Mouse (Mus musculus): ENCODE data around the gene Sucla2. TPM values are rescaled to one million over a fixed set of nuclear protein-coding genes. Genes with fewer than 3 reads are reported as not detected.
"Not testable (repeated sequence)": the region's sequence is repeated elsewhere in the genome, so short reads cannot be mapped to it uniquely, and the experiment has no call there.

The Sucla2 gene
- polyA plus RNA-seq, 1 experiment from 2014 or later: 78.9 TPM

DNA sequence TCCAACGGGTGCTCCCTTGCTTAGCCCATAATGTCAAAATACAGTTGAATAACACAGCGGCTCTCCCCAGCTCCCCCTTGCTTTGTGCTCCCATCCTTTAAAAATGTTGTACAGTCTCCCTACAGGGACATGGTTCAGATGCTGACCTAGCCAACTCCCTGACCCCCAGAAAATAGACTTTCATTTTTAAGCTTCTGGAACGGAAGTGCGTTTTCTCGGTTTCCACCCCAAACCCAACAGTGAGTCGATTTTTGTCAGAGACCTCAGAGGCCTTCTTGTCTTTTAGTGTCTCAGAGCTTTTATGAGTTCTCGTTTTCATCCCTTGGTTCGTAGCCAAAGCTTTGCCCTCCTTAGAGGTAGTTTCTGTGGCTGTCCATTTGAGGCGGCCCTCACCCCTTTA is 23.8 kb upstream of the Sucla2 start:
- no peak overlapping the region for H3K27ac ChIP-seq
- no peaks in the 10 kb centered on the region for H3K9me3 ChIP-seq
- peaks cover 6% of the 10 kb centered on the region for H3K4me1 ChIP-seq (replicated peaks)
- WGBS: 92% methylated on average over 9 of the region's 9 CpGs
- DNase-seq (ENCODE audit: low spot score): no peak
- H3K4me3 ChIP-seq: no peak overlapping the region
- H3K27me3 ChIP-seq (ENCODE audit: insufficient read depth, poor library complexity, severe bottlenecking): no peaks in the 10 kb centered on the region
- no peaks in the 10 kb centered on the region for H3K36me3 ChIP-seq

DNA sequence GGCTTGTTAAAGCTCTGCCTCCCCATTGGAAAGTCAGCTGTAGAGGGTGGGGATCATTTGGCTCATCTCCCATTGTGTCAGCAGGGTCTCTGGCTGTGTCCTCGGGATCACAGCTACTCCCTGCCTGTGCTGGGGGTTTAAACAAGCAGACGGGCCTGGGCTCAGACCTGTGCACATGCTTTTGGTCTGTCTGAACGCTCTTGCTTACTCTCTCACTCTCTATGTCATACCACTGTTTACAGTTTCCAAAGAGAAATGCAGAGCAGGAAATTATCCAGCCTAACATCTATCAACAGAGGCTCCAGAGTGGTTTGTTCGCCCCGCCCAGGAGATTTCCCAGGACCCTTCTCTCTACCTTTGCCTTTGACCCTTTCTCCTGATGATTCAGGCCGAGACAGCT is 23.4 kb upstream of the Sucla2 start:
- no peaks in the 10 kb centered on the region for H3K9me3 ChIP-seq

DNA sequence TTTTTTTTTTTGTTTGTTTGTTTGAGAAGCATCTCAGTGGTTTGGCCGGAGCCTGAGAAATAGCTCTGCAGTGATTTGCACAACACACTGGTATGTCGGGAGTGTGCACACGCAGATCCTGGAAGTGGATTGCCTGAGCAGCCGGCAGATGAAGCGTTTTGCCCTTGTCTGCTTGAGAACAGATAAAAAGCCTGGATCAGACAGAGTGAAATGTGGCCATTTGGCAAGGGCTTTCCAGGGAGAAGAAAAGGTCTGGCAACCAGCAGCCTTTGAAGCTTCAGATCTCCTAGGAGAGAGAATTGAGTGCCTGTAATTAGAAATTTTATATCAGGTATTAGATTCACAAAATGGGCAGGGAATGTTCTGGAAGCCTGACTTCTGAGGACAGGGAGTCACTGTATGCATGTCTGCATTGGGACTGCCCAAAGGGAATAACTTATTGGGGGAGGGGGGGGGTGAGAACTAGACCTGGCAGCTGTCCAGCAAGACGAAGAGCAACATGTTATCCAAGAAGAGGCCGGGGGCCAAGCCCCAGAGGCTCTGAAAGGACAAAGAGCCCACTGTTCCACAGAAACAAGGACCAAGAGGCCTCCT is 22.4 kb upstream of the Sucla2 start:
- peak; percentile 40 for DNase-seq (ENCODE audit: low spot score)
- Histone ChIP-seq H3K4me1 (replicated peaks) (peaks cover 6% of the 10 kb centered on the region), H3K4me3 (no peak overlapping the region), H3K27ac (peak overlapping the region; percentile 59), H3K9me3 (no peaks in the 10 kb centered on the region), H3K27me3 (ENCODE audit: insufficient read depth, poor library complexity, severe bottlenecking) (no peaks in the 10 kb centered on the region), H3K36me3 (no peaks in the 10 kb centered on the region)
- 58% methylated on average over 7 of the region's 7 CpGs for WGBS

More for the DNA sequence above, 23.4 kb upstream of the Sucla2 start:
- Histone ChIP-seq H3K36me3 (no peaks in the 10 kb centered on the region), H3K27me3 (ENCODE audit: insufficient read depth, poor library complexity, severe bottlenecking) (no peaks in the 10 kb centered on the region), H3K4me3 (no peak overlapping the region), H3K27ac (no peak overlapping the region), H3K4me1 (replicated peaks) (peaks cover 6% of the 10 kb centered on the region)
- WGBS: 79% methylated on average over 6 of the region's 6 CpGs
- no peak for DNase-seq (ENCODE audit: low spot score)

DNA sequence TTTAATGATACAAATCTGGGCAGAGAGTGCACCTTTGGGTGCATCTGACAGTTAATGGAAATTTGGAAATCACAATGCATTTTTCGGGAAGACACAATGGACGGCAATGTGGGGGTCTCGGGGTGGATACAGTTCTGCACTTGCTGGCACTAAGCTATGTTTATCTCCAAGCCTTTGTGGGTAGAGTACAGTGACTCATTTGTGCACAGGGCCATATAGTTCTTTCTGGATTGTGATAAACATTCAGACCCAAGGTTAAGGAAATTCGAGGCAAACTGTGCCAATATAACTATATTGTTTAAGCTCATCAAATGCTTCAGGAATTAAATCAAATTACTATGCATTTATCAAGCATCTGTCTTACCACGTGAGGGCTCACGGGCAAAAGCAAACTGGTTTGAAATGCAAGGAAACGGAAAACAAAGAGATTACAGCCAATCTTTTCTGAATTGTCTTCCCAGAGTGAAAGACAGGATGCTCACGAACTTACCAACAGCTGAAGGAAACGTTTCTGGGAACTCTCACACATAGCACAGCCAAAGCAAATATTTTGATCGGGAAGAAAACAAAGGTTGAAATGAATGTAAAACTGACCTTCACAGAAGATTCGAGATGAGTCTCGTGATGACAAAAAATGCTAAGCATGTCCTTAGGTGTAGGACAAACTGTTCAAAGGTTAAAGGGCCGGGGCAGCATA is 21.7 kb upstream of the Sucla2 start:
- 70% methylated on average over 13 of the region's 13 CpGs for WGBS
- Histone ChIP-seq H3K27me3 (ENCODE audit: insufficient read depth, poor library complexity, severe bottlenecking) (no peaks in the 10 kb centered on the region), H3K4me3 (no peak overlapping the region), H3K27ac (peak overlapping the region; percentile 59), H3K4me1 (replicated peaks) (peaks cover 6% of the 10 kb centered on the region), H3K9me3 (no peaks in the 10 kb centered on the region), H3K36me3 (no peaks in the 10 kb centered on the region)
- DNase-seq (ENCODE audit: low spot score): no peak

DNA sequence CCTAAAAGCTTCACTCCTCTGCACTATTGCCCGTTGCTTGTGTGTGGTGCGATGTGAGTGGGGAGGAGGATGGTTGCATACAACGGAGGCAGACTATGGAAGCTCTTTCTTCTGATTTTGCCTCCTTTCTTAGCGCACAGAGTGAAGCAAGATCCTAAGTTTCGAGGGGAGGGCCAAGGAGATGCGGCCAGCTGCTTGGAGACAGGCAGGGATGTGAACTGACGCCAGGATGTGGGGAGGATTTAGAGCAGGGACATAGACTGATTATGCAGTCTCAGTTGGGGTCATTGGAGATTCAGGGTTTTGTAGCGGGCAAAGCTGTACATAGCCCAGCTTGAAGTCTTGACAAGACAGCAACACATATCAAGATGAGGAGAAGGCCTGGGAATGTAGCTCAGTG is 18.8 kb upstream of the Sucla2 start:
- H3K27ac ChIP-seq: no peak overlapping the region
- 59% methylated on average over 8 of the region's 8 CpGs for WGBS
- no peak overlapping the region for H3K4me3 ChIP-seq
- no peaks in the 10 kb centered on the region for H3K36me3 ChIP-seq
- H3K9me3 ChIP-seq: no peaks in the 10 kb centered on the region
- no peak for DNase-seq (ENCODE audit: low spot score)
- peaks cover 17% of the 10 kb centered on the region for H3K4me1 ChIP-seq (replicated peaks)
- H3K27me3 ChIP-seq (ENCODE audit: insufficient read depth, poor library complexity, severe bottlenecking): no peaks in the 10 kb centered on the region

DNA sequence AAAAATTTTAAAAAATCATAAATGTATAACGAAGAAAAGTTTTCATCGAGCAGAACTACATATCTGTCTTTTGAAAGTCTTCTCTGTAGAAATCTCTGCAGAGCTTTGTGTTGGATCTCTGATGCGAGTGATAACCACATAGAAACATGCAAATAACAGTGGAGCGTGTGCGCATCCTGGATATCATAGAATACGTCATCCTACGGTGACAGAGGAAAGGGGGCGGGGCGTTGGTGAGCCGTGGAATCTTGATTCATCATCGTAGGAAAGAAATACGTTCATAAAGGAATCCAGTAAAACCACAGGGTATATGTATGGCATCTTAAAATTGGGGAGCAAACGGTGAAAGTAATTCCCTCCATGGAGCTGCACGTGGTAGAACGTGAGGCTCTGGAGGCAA is 17.9 kb upstream of the Sucla2 start:
- H3K4me3 ChIP-seq: no peak overlapping the region
- WGBS: 90% methylated on average over 15 of the region's 15 CpGs
- H3K36me3 ChIP-seq: peaks cover 7% of the 10 kb centered on the region
- no peaks in the 10 kb centered on the region for H3K27me3 ChIP-seq (ENCODE audit: insufficient read depth, poor library complexity, severe bottlenecking)
- peaks cover 20% of the 10 kb centered on the region for H3K4me1 ChIP-seq (replicated peaks)
- no peak for DNase-seq (ENCODE audit: low spot score)
- no peaks in the 10 kb centered on the region for H3K9me3 ChIP-seq
- H3K27ac ChIP-seq: no peak overlapping the region

DNA sequence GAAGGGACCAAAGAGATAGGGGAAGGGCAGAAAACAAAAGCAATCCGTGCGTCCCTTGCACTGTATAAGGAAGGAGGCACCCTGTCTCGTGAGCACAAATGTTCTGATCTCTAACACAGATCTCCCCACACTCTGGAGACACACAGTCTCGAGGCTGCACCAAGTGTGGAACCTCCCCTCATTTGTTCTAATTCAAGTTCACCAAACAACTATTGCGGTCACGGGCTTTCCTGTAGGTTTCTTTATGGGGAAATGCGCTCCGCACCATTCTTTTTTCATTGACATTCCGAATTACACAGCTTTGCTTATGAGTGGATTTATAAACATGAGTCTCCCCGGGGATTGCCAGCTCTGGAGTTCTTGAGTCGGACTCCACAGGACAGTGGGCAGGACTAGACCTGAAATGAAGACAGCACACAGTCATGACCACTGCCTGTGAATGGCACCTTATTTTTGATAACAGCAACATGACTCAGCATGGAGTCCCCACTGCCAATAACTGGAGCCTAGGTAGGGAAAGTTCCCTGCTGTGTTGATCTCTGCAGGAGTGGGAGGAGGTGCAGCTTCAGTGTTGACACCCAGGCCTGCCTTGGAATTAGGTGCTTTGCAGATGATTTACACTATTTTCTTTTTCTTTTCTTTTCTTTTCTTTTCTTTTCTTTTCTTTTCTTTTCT is 17.3 kb upstream of the Sucla2 start:
- Histone ChIP-seq H3K9me3 (no peaks in the 10 kb centered on the region), H3K27ac (no peak overlapping the region), H3K4me3 (no peak overlapping the region), H3K4me1 (replicated peaks) (peaks cover 15% of the 10 kb centered on the region), H3K36me3 (peaks cover 14% of the 10 kb centered on the region), H3K27me3 (ENCODE audit: insufficient read depth, poor library complexity, severe bottlenecking) (no peaks in the 10 kb centered on the region)
- 75% methylated on average over 11 of the region's 11 CpGs for WGBS
- no peak for DNase-seq (ENCODE audit: low spot score)

DNA sequence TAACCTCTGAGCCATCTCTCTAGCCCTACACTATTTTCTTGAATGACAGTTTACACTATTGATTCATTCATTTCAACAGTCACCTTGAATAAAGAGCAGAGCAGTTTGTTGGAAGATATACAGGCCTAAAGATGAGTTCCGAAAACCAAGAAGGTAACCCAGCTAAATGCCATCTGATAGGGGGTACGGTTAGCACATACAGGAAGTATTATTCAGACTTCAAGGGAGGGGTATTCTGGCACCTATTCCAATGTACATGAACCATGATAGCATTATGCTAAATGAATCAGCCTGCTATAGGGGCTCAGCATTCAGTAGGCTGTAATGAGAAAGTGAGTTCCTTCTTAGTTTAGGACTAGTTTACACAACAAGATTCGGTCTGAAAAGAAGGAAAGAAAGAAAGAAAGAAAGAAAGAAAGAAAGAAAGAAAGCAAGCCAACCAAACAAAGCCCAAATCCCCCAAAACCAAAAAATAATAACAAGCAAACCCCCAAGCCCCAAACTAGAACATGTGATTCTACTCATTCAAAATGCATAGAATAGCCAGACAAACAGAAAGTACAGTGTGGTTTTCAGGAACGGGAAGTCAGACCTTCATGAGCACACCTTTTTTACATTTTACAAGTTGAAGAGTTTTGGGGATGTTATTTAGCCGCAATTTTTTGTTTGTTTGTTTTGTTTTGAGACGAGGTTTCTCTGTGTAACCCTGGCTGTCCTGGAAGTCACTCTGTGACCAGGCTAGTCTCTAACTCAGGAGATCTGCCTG is 16.3 kb upstream of the Sucla2 start:
- H3K27me3 ChIP-seq (ENCODE audit: insufficient read depth, poor library complexity, severe bottlenecking): no peaks in the 10 kb centered on the region
- no peaks in the 10 kb centered on the region for H3K9me3 ChIP-seq
- 90% methylated on average over 6 of the region's 6 CpGs for WGBS

DNA sequence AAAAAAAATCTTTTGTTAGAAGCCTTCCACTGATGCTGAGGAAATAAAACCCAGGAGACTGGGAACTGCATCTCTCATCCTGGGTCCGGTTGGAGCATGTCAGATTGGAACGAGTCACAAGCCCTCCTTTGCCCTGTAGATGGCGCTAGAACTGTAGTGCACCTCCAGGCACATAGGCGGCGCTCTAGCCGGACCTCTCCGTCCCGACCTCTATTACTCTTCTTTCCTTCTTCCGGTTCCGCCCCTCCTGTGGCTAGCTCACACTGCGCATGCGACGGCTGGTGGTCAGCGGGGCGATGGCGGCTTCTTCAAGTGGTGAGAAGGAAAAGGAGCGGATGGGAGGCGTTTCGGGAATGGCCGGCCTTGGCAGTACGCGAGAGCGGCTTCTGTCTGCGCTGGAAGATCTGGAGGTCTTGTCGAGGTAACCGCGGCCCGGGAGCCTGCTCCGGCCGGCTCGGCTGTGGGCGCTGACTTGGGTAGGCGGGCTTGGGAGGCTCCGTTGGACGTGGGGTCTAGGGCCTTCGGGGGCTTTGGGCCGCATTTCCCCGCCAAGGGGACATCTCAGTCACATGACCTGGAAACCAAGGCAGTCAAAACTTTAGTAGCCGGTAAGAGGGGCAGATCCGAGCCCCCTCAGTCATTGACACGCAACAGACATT is 15.2 kb upstream of the Sucla2 start, which contains the start of gene Med4:
TSS of gene Med4 (plus strand) at position 261 of the 659 bp plus-strand sequence.
- DNase-seq (ENCODE audit: low spot score): peak; percentile 96
- H3K36me3 ChIP-seq: peaks cover 31% of the 10 kb centered on the region
- no peaks in the 10 kb centered on the region for H3K9me3 ChIP-seq
- peak within 1 kb of the TSS; percentile 88 for H3K27ac ChIP-seq
- peak within 1 kb of the TSS; percentile 83 for H3K4me3 ChIP-seq
- H3K4me1 ChIP-seq (replicated peaks): peaks cover 13% of the 10 kb centered on the region
- WGBS: under 1% methylated on average over 41 of the region's 41 CpGs
- no peaks in the 10 kb centered on the region for H3K27me3 ChIP-seq (ENCODE audit: insufficient read depth, poor library complexity, severe bottlenecking)

More for the DNA sequence above, 16.3 kb upstream of the Sucla2 start:
- Histone ChIP-seq H3K27ac (no peak overlapping the region), H3K4me1 (replicated peaks) (peaks cover 13% of the 10 kb centered on the region), H3K36me3 (peaks cover 20% of the 10 kb centered on the region), H3K4me3 (no peak overlapping the region)
- no peak for DNase-seq (ENCODE audit: low spot score)

DNA sequence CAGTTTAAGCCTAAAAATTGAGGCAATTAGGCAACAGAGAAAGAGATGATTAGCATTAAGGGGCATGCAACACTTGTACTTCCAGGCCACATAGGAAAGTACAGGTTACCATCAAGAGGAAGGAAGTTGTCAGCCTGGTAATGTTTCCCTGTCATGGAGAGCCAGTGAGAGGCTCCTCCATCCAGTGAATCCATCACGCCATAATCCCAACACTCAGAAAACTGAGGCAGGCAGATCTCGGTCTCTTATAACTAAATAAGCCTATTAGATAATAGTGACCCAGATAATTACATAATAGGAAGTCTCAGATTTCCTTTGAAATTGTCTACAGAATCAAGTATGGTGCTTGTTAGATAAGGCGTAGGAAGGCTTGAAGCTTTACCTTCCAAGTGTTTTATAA is 983 bp upstream of the Sucla2 start:
- Histone ChIP-seq H3K27me3 (ENCODE audit: insufficient read depth, poor library complexity, severe bottlenecking) (no peaks in the 10 kb centered on the region), H3K27ac (no peak overlapping the region; the same call in 1 of the 2 replicates), H3K9me3 (no peaks in the 10 kb centered on the region), H3K4me3 (peak overlapping the region; percentile 53; the same call in 1 of the 2 replicates), H3K4me1 (replicated peaks) (peaks cover 5% of the 10 kb centered on the region), H3K36me3 (0 out of 2 replicates have a peak, but pooled peaks cover 1% of the 10 kb centered on the region)
- WGBS: 81% methylated on average over 3 of the region's 3 CpGs
- DNase-seq (ENCODE audit: low spot score): no peak

DNA sequence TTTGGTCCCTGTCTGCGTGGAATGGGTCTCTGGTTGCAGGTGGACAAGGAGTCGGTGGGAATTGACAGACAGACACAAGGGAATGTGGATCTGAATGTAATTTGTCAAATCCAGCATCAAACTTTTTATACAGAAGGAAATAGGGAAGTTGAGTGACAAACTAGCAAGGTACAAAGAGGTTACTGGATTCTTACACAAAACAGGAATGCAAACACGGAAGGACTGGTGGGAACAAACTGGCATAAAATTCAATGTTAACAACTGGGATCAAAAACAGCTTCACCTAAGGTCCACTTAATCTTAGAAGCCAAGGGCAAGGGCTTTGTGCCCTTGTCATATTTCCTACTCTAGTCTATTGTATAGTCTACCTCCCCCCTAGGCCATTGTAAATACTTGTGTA is 3.5 kb downstream of the Sucla2 start:
- H3K27me3 ChIP-seq (ENCODE audit: insufficient read depth, poor library complexity, severe bottlenecking); DNase-seq (ENCODE audit: low spot score); H3K9me3 ChIP-seq; H3K36me3 ChIP-seq; H3K4me3 ChIP-seq; H3K27ac ChIP-seq; H3K4me1 ChIP-seq (replicated peaks): not testable (repeated sequence)
- WGBS: 93% methylated on average over 3 of the region's 3 CpGs

DNA sequence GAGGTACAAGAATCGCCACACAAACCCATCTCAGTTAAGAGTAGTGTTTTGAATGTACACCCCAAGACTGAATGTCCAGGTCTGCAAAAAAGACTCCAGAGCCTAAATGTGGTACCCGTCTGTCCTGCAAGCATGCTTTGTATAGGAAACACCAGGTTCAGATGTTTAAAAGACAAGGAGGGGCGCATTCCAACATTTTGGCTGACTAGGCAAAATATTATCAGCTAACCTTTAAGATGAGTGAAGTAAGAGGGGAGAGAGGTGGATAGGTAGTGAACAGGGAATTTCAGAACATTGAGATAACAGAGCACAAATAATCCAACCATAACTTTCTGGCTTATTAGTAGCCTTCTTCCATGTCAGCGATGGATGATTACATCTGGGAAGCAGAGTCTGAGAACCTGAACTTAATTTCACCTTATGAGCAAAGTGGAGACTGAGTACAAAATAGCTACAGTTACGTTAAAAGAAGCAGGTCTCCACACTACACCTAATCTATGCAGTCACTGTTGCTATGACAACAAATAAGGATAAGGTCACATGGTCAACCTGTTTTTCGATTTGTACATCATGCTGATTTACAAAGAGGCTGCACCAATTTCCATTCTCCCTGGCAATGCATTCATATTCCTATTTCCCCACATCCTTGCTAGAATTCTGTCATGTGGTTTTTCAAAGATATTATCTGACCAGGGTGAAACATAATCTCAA is 8.8 kb downstream of the Sucla2 start:
- Histone ChIP-seq H3K36me3 (no peaks in the 10 kb centered on the region), H3K27me3 (ENCODE audit: insufficient read depth, poor library complexity, severe bottlenecking) (no peaks in the 10 kb centered on the region), H3K4me1 (replicated peaks) (no peaks in the 10 kb centered on the region), H3K9me3 (no peaks in the 10 kb centered on the region), H3K27ac (no peak overlapping the region), H3K4me3 (no peak overlapping the region)
- WGBS: 73% methylated on average over 6 of the region's 6 CpGs
- DNase-seq (ENCODE audit: low spot score): no peak

Data from hindbrain, embryonic 10.5 days (tissue).